Mouse (Mus musculus) fat pad, adult 2 months (tissue): ENCODE data around the gene Catsper3.

Experiments used
- DNase-seq: peaks from one replicate; pipeline ENCODE4 v3.0.0-alpha.2; 2011; ENCODE audit warnings: low read depth, low spot score; ENCODE audit errors: extremely low read depth

The Catsper3 gene

DNA sequence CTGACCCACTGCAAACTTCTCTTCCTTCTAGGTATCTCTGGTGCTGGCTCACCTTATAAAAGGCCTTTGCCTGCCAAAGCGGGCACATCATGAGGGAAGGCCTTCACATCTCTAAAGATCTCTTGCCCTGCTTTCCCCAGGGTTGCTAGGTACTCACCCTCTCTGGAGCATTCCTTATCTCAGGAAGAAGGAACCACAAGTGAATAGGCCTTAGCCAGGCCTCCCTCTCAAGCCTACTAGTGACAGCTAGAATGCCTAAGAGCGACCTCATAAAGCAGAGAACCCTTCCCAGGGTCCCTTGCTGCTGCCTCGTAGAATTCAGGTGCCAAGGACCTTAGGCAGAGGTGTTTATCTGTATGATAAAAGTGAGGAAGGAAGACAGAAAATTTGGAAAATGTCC is at the start of gene Catsper3:
Gene Catsper3, plus strand, starts transcription at position 301 of the 400 bp plus-strand sequence.
- no peak for DNase-seq

DNA sequence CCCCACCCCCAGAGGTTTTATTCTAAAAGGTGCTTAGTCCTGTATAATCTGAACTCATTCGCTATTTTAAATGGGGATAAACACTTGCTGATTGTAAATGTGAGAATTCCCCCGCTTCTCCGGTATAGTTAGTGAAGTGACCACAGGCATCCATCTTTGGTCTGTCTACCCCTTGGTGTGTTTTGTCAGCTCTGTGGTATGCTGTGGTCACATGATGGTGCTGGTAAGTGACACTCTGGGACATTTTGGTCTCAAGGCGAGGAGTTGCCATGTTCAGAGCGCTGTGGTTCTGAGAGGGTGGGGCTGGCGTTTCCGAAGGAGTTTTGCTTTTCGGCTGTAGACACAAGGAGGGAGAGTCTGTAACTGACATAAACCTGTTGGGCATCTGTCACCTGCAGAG is 46.5 kb upstream of the Catsper3 start:
- no peak for DNase-seq

DNA sequence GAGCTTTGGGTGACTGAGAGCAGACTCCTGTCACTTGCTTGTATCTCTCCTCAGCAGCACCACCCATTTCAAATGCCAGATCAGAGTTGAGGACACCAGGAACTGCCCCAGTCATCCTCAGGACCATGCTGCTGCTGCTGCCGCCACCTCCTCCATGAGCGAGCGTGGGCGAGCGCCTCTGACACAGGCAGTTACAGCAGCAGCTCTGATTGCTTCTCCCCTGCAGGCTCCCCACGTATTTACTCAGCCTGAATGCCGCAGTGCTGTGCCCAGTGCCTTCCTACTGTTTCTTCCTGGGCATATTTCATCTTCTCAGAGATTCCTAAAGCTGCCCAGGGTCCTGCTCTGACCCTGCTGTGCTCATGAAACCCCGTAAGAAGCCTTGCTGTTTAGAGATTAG is 42.1 kb upstream of the Catsper3 start:
- no peak for DNase-seq

DNA sequence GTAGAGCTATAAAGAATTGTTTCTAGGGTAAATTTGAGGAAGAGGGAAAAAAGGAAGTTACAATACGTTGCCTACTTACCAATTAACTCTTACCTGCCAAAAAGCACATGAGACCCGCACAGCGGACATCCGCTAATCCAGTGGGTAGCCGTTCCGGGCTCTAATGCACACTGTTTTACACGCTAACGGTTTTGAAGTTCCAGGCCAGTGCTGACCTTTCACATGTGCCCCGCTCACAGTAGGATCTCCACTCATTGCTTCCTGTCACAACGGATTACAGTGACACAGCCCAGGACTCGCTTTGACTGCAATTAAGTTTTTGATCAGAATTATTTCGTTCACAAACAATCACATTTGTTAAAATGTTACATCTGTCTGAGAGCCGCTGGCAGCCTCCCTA is 30.0 kb upstream of the Catsper3 start:
- no peak for DNase-seq

DNA sequence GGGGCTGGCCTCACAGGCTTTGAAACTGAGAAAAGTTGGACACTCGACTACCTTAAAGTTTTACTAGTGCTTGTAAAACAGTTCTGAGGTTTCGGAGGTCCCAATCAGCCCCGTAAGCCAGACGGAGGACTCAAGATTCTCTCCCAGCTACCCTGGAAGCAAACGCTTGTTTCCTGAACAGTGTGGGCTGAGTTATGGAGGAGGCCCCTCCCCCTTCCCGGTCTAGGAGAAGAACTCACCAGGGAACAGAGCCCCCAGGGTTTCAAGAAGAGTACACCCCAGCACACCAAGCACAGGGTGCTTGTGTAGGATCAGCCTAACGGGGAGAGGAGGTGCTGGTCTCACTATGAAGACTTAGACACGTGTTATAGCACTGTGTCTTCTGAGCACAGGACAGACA is 27.6 kb upstream of the Catsper3 start:
- DNase-seq, result no peak

DNA sequence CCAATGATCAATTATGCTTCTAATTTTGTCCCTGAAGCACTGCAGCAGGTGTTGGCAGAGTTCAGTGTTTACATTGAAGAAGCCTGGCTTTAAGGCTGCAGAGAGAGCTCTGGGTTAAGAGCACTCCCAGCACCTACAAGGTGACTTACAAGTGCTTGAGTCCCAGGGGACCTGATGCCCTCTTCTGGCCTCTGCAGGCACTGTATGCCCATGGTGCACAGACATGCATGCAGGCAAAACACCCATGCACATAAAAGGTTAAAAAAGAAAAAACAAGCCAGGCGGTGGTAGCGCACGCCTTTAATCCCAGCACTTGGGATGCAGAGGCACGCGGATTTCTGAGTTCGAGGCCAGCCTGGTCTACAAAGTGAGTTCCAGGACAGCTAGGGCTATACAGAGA is 26.7 kb upstream of the Catsper3 start:
- DNase-seq, result no peak

DNA sequence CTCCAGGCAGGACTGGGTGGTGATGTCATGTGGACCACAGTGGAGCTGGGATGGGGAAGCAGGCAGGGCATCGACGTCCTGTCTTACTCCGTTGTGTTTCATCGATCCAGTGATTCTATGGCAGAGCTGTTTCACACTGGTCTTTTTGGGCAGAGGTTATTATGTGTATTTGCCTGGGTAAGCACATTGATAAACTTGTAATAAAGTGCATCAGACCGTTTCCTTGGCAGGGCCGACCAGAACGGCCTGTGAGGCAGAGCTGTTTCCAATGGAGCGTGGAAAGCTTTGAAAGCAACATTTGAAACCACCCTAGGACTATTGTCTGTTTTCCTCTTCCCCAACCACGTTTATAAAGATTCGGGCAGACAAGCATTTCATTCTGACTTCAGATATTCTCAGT is 23.8 kb upstream of the Catsper3 start:
- DNase-seq, result no peak

DNA sequence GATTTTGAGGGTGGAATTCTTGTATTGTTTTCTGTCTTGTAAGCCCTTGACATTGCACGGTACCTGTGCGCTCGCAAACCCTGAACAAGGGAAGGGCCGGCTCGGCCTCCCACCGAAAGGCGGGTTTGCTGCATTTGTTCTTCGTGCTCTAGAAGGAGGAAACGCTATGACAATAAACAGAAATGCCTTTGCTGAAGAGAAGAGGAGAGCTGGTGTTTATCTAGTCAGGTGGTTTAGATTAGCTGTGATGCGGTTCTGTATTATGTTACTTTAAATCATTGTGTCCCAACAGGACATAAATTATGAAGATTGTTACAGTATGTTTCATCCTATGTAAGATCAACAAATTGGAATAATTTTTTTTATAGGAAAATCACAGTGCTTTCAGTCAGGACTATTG is 22.9 kb upstream of the Catsper3 start:
- no peak for DNase-seq

DNA sequence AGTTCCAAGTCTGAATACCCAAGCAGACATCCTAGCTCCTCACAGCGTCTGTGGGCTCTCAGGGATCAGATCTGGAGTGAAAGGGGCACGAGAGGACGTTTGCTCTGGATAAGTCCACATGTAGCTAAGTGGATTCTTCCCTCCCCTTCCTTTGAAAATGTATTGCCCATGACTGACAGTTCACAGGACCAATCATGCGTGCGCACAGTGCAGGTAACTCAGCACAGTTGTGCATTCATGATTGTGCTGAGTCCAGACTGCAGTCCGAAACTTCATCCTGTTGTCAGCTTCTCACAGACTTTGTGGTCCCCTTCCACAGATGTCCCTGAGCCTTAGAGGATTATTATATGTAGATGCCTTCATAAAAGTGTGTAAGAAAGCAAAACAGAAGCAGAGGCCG is 10.0 kb upstream of the Catsper3 start:
- no peak for DNase-seq

GRCm38 (mm10) chr13:55775056-55775455 is 9.3 kb upstream of the Catsper3 start:
- DNase-seq, result no peak

DNA sequence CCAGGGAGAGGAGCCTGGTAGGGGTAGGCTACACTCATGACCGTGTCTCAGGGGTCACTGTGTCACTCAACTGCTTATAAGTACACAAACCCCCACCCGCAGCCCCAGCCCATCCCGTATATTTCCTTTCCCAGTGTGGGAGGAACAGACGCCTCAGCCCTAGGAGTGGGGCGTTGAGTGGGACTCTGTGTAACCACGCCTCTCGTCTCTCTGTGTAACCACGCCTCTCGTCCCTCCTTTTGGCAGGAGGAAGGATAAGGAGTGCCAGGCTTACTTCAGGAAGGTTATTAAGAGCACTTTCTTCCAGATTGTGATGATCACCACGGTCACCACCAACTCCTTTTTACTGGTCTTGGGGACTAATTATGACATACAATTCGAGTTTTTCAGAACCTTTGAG is 1.8 kb downstream of the Catsper3 start:
- no peak for DNase-seq

DNA sequence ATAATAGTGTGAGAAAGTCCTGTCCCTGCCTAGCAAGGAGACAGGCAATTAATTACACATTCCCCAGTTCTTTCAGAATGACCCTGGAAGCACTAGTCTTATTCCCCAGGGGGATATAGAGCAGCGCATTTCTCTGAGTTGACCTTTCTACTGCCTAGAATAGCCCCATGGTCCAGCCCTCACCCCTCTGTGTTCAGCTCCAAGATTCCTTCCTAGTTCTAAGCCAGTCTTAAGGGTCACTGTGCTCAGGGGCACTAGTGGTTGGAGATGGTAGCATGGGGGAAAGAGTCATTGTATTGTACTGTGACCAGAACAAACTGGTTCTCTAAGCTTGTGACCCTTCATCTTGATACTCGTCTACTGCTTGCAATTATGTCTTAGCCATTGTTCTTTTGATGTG is 16.9 kb downstream of the Catsper3 start:
- DNase-seq, result no peak

GRCm38 (mm10) chr13:55803973-55804372 is 19.6 kb downstream of the Catsper3 start:
- DNase-seq, result no peak

DNA sequence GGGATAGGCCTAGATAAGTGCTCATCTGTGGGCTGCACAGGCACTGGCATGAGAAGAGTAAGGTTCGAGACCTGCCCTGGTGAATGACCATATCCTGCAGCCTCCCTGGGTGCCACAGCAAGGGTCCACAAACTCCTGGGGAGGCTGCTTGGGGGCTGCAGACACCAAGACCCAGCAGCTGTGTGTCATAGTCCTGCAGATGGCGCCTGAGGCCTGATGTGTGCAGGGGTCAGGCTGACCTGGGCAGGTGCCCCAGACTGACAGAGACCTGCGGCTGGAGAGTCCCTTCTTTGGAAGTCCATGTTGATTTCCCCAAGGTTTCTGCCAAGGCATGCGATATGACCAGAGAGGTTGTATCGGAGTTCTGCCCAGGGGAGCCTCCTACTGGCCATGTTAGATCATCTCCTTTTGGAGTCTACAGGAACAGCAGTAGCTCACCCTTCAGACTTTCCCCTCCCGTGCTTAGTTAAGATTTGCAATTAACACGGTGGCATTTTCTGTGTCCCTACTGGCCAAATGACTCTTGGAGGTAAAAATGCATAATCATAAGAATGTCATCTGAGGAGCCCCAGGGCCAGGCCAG is 24.8 kb downstream of the Catsper3 start:
- DNase-seq, result no peak

DNA sequence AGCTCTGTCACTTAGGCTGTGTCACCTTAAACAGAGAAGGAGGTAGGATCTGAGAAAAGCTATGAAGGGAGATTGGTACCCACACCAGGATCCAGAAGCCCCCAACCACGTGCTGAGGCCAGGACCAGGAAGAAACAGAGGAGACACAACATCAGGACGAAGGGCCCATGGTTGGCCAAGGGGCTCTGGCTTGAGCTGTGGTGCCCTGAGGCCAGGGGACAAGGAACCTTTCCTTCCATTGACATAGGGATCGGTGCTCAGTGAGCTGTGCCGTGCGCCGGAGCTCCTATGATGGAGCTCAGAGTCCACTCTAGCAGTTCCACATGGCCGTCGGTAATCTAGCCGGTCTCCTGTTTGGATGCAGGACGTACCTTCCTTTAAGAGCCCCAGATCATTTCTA is 25.3 kb downstream of the Catsper3 start:
- no peak for DNase-seq

DNA sequence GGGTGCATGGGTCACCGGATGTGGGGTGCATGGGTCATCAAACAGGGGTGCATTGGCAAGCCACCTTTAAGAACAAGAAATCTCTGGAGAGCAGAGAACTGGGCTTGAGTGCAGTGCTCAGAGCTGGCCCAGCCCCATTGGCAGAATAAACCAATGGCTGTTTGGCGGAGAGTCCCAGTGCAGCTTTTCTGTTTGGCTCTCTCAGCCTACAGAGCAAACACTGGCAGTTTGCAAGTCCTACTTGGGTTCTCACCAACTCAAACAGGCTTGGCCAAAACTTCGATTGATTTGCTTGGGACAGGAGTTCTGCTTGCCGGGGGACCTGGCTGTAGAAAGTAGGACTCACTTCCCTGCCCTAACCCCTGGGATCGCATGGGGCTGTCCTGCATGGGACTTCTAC is 26.6 kb downstream of the Catsper3 start:
- DNase-seq, result no peak

DNA sequence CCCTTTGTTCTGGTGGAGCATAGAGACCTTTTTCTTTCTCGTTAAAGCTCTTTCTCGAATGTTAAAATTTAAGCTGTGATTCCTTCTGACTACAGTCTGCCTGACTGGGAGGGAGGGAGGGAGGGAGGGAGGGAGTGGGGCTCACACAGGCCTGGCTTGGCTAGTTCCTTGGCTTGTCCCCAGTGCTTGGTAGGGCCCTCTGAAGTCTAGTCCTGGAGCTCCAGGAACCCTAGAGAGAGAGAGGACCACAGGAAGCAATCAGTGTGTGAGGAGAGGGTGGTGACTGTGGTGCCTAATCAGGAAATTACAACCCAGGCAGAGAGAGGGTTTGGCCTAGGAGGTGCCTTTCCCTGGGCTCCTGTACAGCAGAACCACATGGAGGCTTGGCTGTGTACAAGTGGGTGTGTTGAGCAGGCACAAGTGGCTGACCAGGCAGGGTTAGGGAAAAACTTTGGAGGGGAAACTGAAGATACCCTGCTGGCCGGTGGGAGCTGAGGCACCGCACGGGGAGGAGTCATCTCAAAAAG is 29.2 kb downstream of the Catsper3 start:
- DNase-seq, result no peak

- DNase-seq, result no peak
These were observed 30.5 kb downstream of the Catsper3 start for GRCm38 (mm10) chr13:55814834-55815233.

- no peak for DNase-seq
These were observed 38.1 kb downstream of the Catsper3 start for GRCm38 (mm10) chr13:55822499-55822898.

DNA sequence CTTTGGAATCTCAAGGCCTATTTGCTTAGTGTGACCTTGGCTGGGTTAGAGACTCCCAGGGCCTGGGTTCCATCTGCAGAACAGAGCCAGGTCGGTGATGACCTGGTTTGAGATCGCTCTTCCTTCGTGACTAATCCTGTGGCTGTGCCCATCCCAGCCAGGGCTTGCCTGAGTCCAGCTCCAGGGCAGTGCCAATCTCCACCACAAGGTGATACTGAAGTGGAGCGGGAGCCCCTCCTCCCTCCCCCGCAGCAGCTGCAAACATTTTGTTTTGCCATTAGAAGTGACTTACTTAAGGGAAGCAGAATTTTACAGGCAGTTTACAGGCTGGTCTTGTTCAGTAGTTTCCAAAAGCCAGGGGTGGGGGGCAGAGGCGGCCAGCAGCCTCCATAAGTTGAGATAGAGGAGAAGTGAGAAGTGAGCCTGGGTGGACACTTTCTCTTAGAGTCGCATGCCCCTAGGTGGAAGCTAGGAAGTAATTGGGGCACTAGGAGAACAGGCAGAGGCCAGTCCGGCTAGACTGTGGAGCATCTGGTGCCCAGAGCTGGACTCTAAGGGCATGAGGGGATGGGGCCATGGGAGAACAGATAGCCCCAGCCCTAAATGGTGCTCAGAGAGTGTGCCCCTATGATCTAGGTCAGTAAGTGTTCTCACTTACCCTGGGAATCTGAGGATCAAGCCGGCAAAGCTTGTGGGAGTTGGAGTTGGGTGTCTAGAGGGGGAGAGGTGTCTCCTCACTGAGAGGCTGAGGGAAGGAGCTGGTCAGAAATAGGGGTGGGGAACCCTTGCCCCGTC is 40.0 kb downstream of the Catsper3 start:
- no peak for DNase-seq

GRCm38 (mm10) chr13:55825245-55825681 is 40.9 kb downstream of the Catsper3 start:
- DNase-seq, result no peak

- no peak for DNase-seq
These were observed 41.8 kb downstream of the Catsper3 start for GRCm38 (mm10) chr13:55826008-55826671.
